Mouse (Mus musculus) liver, adult 2 months (tissue): ENCODE data around the gene Tnfaip6. TPM values are rescaled to one million over a fixed set of nuclear protein-coding genes. Genes with fewer than 3 reads are reported as not detected.

Source experiments
- DNase-seq: peaks from one replicate; pipeline ENCODE4 v3.0.0-alpha.2; 2011; ENCODE audit warnings: low read depth, low spot score; ENCODE audit errors: extremely low read depth
- H3K27ac ChIP-seq: fragments of 200-500 bp; replicated peaks from 2 replicates; pipeline ENCODE4 v1.5.1; 2012; ENCODE audit warnings: low read depth, mild to moderate bottlenecking, control low read depth, inconsistent platforms, low read length; ENCODE audit not compliant: insufficient read depth
- H3K27me3 ChIP-seq: fragments of 200-500 bp; 2 replicates; pipeline ENCODE4 v1.6.1; 2012; ENCODE audit warnings: mild to moderate bottlenecking, moderate library complexity, low read length, inconsistent platforms; ENCODE audit not compliant: control insufficient read depth, insufficient read depth
- H3K36me3 ChIP-seq: fragments of 200-500 bp; 2 replicates; pipeline ENCODE4 v1.6.1; 2012; ENCODE audit warnings: low read length, inconsistent platforms; ENCODE audit not compliant: control insufficient read depth, insufficient read depth
- H3K4me1 ChIP-seq: fragments of 200-500 bp; 2 replicates; pipeline ENCODE4 v1.6.1; 2011; ENCODE audit warnings: low read length; ENCODE audit not compliant: control insufficient read depth, insufficient read depth
- H3K4me3 ChIP-seq: fragments of 200-500 bp; 2 replicates; pipeline ENCODE4 v1.5.1; 2011; ENCODE audit warnings: low read depth, mild to moderate bottlenecking, control low read depth, low read length, moderate library complexity; ENCODE audit not compliant: insufficient read depth
- H3K79me2 ChIP-seq: fragments of 200-500 bp; 2 replicates; pipeline ENCODE4 v1.6.1; 2012; ENCODE audit warnings: inconsistent platforms, mild to moderate bottlenecking, low read length, moderate library complexity; ENCODE audit not compliant: control insufficient read depth, insufficient read depth
- H3K9ac ChIP-seq: fragments of 200-500 bp; 2 replicates; pipeline ENCODE4 v1.6.1; 2012; ENCODE audit warnings: low read depth, mild to moderate bottlenecking, control low read depth, inconsistent platforms, low read length
- CTCF ChIP-seq: fragments of 200-500 bp; IDR thresholded peaks from 2 replicates; pipeline ENCODE4 v1.5.1; 2011; ENCODE audit warnings: low read depth, low read length, control low read depth
- POLR2A ChIP-seq: fragments of 200-500 bp; IDR thresholded peaks from 2 replicates; pipeline ENCODE4 v1.6.1; 2011; ENCODE audit warnings: low read length, control low read depth; ENCODE audit not compliant: insufficient read depth; ENCODE audit errors: extremely low read depth
- WGBS: fragments of 180-500 bp; shearing (Covaris S2); methylation state at CpG from one replicate; pipeline ENCODE4 v1.1.7; 2018; 5-methylcytosine and 5-hydroxymethylcytosine counted together
- polyA plus RNA-seq: library from polyadenylated mRNA; depleted of rRNA; stranded (reverse); fragments of >200 nt; gene quantifications from 2 replicates; pipeline ENCODE4 v1.2.3, GENCODE M21; 2012
- total RNA-seq: library from RNA; depleted of rRNA; stranded (reverse); fragments of >200 nt; gene quantifications from 2 replicates; pipeline ENCODE4 v1.2.3, GENCODE M21; 2014

Tnfaip6 gene
- total and polyA plus RNA-seq, 2 experiments: 0.09 TPM; not detected in 1

GRCm38 (mm10) chr2:52031491-52031890, 6.3 kb upstream of the Tnfaip6 start:
- Histone ChIP-seq H3K27me3 (no peaks in the 10 kb centered on the region), H3K4me1 (no peaks in the 10 kb centered on the region), H3K9ac (no peak overlapping the region), H3K4me3 (no peak overlapping the region), H3K79me2 (no peaks in the 10 kb centered on the region), H3K27ac (no peak overlapping the region), H3K36me3 (no peaks in the 10 kb centered on the region)
- TF ChIP-seq POLR2A (no peak), CTCF (no peak)
- no peak for DNase-seq
- 78% methylated on average over 4 of the region's 4 CpGs for WGBS

- Histone ChIP-seq H3K9ac (no peak overlapping the region), H3K4me1 (no peaks in the 10 kb centered on the region), H3K27me3 (no peaks in the 10 kb centered on the region), H3K79me2 (no peaks in the 10 kb centered on the region), H3K36me3 (no peaks in the 10 kb centered on the region), H3K4me3 (no peak overlapping the region), H3K27ac (no peak overlapping the region)
- no peak for TF ChIP-seq CTCF
- no peak for TF ChIP-seq POLR2A
- DNase-seq: no peak
- 95% methylated on average over 4 of the region's 4 CpGs for WGBS
Observed at GRCm38 (mm10) chr2:52034601-52035000, 3.2 kb upstream of the Tnfaip6 start.

GRCm38 (mm10) chr2:52035144-52035543, 2.7 kb upstream of the Tnfaip6 start:
- 77% methylated on average over 4 of the region's 4 CpGs for WGBS
- no peak overlapping the region for H3K4me3 ChIP-seq
- no peak overlapping the region for H3K27ac ChIP-seq
- H3K4me1 ChIP-seq: no peaks in the 10 kb centered on the region
- no peaks in the 10 kb centered on the region for H3K36me3 ChIP-seq
- no peaks in the 10 kb centered on the region for H3K27me3 ChIP-seq
- no peaks in the 10 kb centered on the region for H3K79me2 ChIP-seq
- TF ChIP-seq CTCF (no peak), POLR2A (no peak)
- no peak for DNase-seq
- no peak overlapping the region for H3K9ac ChIP-seq

DNA sequence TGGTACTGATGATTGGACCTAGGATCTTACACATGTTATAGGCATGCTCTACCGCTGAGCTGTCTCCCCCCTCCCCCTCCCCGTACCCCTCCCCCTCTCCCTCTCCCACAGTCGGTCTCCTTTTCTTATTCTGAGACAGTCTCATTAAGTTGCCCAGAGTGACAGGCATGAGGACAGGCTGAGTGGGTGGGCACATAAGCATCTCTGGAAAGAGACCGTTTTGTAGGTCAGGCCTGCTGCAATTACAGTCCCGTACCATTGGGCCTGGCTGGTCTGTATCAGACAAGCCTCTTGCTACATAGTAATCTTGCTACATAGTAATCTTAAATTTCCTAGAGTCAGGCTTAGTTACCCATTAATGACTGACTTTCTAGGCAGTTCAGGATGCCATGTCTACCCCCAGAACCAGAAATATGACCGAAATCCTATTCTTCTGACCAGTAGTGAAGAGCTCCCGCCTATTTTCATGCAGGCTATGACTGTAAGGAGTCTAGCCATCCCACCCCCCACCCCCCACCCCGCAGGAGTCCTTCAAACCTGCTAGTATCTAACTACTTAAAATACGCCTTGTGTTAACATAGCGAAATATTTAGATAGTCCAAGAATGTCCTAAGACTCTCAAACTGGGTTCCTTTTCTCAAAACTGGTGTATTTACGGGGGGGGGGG, 747 bp upstream of the Tnfaip6 start:
- Histone ChIP-seq H3K4me1 (no peaks in the 10 kb centered on the region), H3K79me2 (no peaks in the 10 kb centered on the region), H3K36me3 (no peaks in the 10 kb centered on the region), H3K9ac (no peak overlapping the region), H3K27me3 (no peaks in the 10 kb centered on the region), H3K27ac (no peak overlapping the region), H3K4me3 (no peak overlapping the region)
- 43% methylated on average over 10 of the region's 11 CpGs for WGBS
- no peak for TF ChIP-seq CTCF
- TF ChIP-seq POLR2A: no peak
- peak; percentile 19 for DNase-seq

- DNase-seq: no peak
- H3K4me3 ChIP-seq: no peak overlapping the region
- H3K27ac ChIP-seq: no peak overlapping the region
- no peaks in the 10 kb centered on the region for H3K79me2 ChIP-seq
- H3K4me1 ChIP-seq: no peaks in the 10 kb centered on the region
- WGBS: 68% methylated on average over 5 of the region's 5 CpGs
- H3K27me3 ChIP-seq: no peaks in the 10 kb centered on the region
- H3K36me3 ChIP-seq: no peaks in the 10 kb centered on the region
- H3K9ac ChIP-seq: no peak overlapping the region
- TF ChIP-seq POLR2A (no peak), CTCF (no peak)
Observed at GRCm38 (mm10) chr2:52038558-52038957, 749 bp downstream of the Tnfaip6 start.

- no peak for DNase-seq
- WGBS: 89% methylated on average over 8 of the region's 8 CpGs
- Histone ChIP-seq H3K4me3 (no peak overlapping the region), H3K79me2 (no peaks in the 10 kb centered on the region), H3K9ac (no peak overlapping the region), H3K4me1 (no peaks in the 10 kb centered on the region), H3K27ac (no peak overlapping the region), H3K27me3 (no peaks in the 10 kb centered on the region), H3K36me3 (no peaks in the 10 kb centered on the region)
- TF ChIP-seq POLR2A (no peak), CTCF (no peak)
Observed at GRCm38 (mm10) chr2:52039083-52039801, 1.4 kb downstream of the Tnfaip6 start.
